Comparison of ENCODE assay signal across 25 mouse cellular contexts in the genomic region with DNA sequence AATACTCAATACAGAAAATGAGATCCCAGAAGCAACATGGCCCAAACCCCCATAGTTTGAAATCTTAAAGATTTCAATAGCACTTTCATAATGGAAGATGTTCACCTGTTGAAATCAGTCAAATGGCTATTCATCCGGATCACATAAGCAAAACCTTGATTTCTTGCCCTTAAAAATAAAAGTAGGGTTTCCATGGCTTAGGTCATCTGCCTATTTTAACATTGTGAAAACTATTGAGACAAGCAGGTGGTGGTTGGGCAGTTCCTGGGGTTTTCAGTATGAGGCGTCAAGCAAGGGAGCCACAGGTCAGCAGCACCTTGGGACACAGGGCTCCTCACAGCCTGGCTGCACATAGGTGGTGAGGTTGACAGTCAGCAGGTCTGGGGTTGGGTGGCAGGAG. TPM values are rescaled to one million over a fixed set of nuclear protein-coding genes. Genes with fewer than 3 reads are reported as not detected.
"Had no signal": no experiment of that assay in that cellular context is flagged by ENCODE, and none has a peak within 500 bp of the region (broad histone marks: within the 10 kb centered on the region; RNA-seq: fewer than 3 reads in every experiment).

No protein-coding gene starts in this region.

- H3K9ac ChIP-seq: neural tube, embryonic 13.5 days; neural tube, embryonic 15.5 days; stomach, embryonic 15.5 days had no signal

- H3K4me1 ChIP-seq: neural tube, embryonic 13.5 days; neural tube, embryonic 15.5 days; stomach, embryonic 15.5 days had no signal

- H3K27ac ChIP-seq: neural tube, embryonic 13.5 days; neural tube, embryonic 15.5 days; stomach, embryonic 15.5 days; stomach, postnatal 0 days had no signal

- H3K4me3 ChIP-seq: neural tube, embryonic 13.5 days; neural tube, embryonic 15.5 days; stomach, embryonic 15.5 days had no signal

- H3K9me3 ChIP-seq: neural tube, embryonic 13.5 days; neural tube, embryonic 15.5 days; stomach, embryonic 15.5 days had no signal

- H3K36me3 ChIP-seq: neural tube, embryonic 13.5 days; neural tube, embryonic 15.5 days; stomach, embryonic 15.5 days had no signal

- DNase-seq: retina, postnatal 1 day; right cerebral cortex, adult 18-20 months; right cerebral cortex, postnatal 14 days; right cerebral cortex, postnatal 25 days; right cerebral cortex, postnatal 4 days; spleen, adult 18-20 months; thymus, adult 18-20 months; thymus, adult 2 months; thymus, postnatal 14 days; thymus, postnatal 25 days; thymus, postnatal 36 days; thymus, postnatal 4 days had no signal

- H3K27me3 ChIP-seq: neural tube, embryonic 13.5 days; neural tube, embryonic 15.5 days; stomach, embryonic 15.5 days had no signal

- H3K4me2 ChIP-seq: neural tube, embryonic 13.5 days; neural tube, embryonic 15.5 days; stomach, embryonic 15.5 days had no signal

RNA-seq across cellular contexts. Expression of gene Krtap3-2, which starts 0.5 kb away (rescaled TPM):
- total RNA-seq: neutrophil, adult 5-6 weeks had no signal
- polyA plus RNA-seq: neural tube, embryonic 13.5 days; neural tube, embryonic 14.5 days; neural tube, embryonic 15.5 days; small intestine, adult 2 months; spleen, adult 2 months; stomach, embryonic 14.5 days; stomach, embryonic 15.5 days; stomach, embryonic 16.5 days; testis, adult 2 months; thymus, postnatal 0 days; urinary bladder, adult 2 months had no signal

RNA-seq across cellular contexts. Expression of gene Gm11939, which starts 3.1 kb away (rescaled TPM):
- total RNA-seq: neutrophil, adult 5-6 weeks had no signal
- polyA plus RNA-seq: neural tube, embryonic 13.5 days; neural tube, embryonic 14.5 days; neural tube, embryonic 15.5 days; small intestine, adult 2 months; spleen, adult 2 months; stomach, embryonic 14.5 days; stomach, embryonic 15.5 days; stomach, embryonic 16.5 days; stomach, postnatal 0 days; testis, adult 2 months; thymus, adult 2 months; thymus, postnatal 0 days; urinary bladder, adult 2 months had no signal

RNA-seq across cellular contexts. Expression of gene Krtap3-3, which starts 5.5 kb away (rescaled TPM):
- total RNA-seq: neutrophil, adult 5-6 weeks had no signal
- polyA plus RNA-seq: neural tube, embryonic 13.5 days; neural tube, embryonic 14.5 days; neural tube, embryonic 15.5 days; small intestine, adult 2 months; spleen, adult 2 months; stomach, embryonic 14.5 days; stomach, embryonic 15.5 days; stomach, embryonic 16.5 days; stomach, postnatal 0 days; testis, adult 2 months; urinary bladder, adult 2 months had no signal

RNA-seq across cellular contexts. Expression of gene Krtap3-1, which starts 10.2 kb away (rescaled TPM):
- total RNA-seq: neutrophil, adult 5-6 weeks had no signal
- polyA plus RNA-seq: neural tube, embryonic 13.5 days; neural tube, embryonic 14.5 days; neural tube, embryonic 15.5 days; spleen, adult 2 months; stomach, embryonic 14.5 days; stomach, embryonic 15.5 days; stomach, embryonic 16.5 days; stomach, postnatal 0 days; thymus, postnatal 0 days; urinary bladder, adult 2 months had no signal

RNA-seq across cellular contexts. Expression of gene Krt40, which starts 13.2 kb away (rescaled TPM):
- total RNA-seq: neutrophil, adult 5-6 weeks had no signal
- polyA plus RNA-seq: neural tube, embryonic 13.5 days; neural tube, embryonic 14.5 days; neural tube, embryonic 15.5 days; small intestine, adult 2 months; spleen, adult 2 months; stomach, embryonic 14.5 days; stomach, embryonic 15.5 days; stomach, embryonic 16.5 days; stomach, postnatal 0 days; testis, adult 2 months; thymus, adult 2 months; thymus, postnatal 0 days; urinary bladder, adult 2 months had no signal
